Mouse (Mus musculus) limb, embryonic 14.5 days (tissue): Measurements from ENCODE around the gene Plekho2. TPM values are rescaled to one million over a fixed set of nuclear protein-coding genes. Genes with fewer than 3 reads are reported as not detected.

Source experiments
- ATAC-seq: fragments of 200-750 bp; cut with Nextera tagmentation; 2 replicates; pipeline ENCODE4 v1.8.0; 2017; ENCODE audit warnings: low read depth, moderate number of reproducible peaks, moderate TSS enrichment; ENCODE audit not compliant: low FRiP score
- DNase-seq: peaks from one replicate; pipeline ENCODE4 v3.0.0-alpha.2; 2015; ENCODE audit warnings: low spot score
- H3K27ac ChIP-seq: fragments of 300-500 bp; sonication (generic); replicated peaks from 2 replicates; pipeline ENCODE4 v1.5.1; 2014; ENCODE audit warnings: low read depth, mild to moderate bottlenecking, low read length, moderate library complexity, mixed read lengths
- H3K27me3 ChIP-seq: fragments of 300-500 bp; sonication (generic); 2 replicates; pipeline ENCODE4 v1.6.1; 2014; ENCODE audit warnings: low read length, mixed read lengths; ENCODE audit not compliant: control insufficient read depth, insufficient read depth
- H3K36me3 ChIP-seq: fragments of 300-500 bp; sonication (generic); 2 replicates; pipeline ENCODE4 v1.6.1; 2014; ENCODE audit warnings: mild to moderate bottlenecking, low read length, moderate library complexity, mixed read lengths; ENCODE audit not compliant: control insufficient read depth, insufficient read depth
- H3K4me1 ChIP-seq: fragments of 300-500 bp; sonication (generic); 2 replicates; pipeline ENCODE4 v1.6.1; 2014; ENCODE audit warnings: antibody characterized with exemption, low read length, mixed read lengths; ENCODE audit not compliant: control insufficient read depth, insufficient read depth
- H3K4me2 ChIP-seq: fragments of 300-500 bp; sonication (generic); replicated peaks from 2 replicates; pipeline ENCODE4 v1.6.1; 2014; ENCODE audit warnings: low read depth, mild to moderate bottlenecking, low read length, moderate library complexity; ENCODE audit not compliant: severe bottlenecking
- H3K4me3 ChIP-seq: fragments of 300-500 bp; sonication (generic); replicated peaks from 2 replicates; pipeline ENCODE4 v1.5.1; 2014; ENCODE audit warnings: low read length
- H3K9ac ChIP-seq: fragments of 300-500 bp; sonication (generic); 2 replicates; pipeline ENCODE4 v1.6.1; 2014; ENCODE audit warnings: mild to moderate bottlenecking, low read depth, low read length, moderate library complexity; ENCODE audit not compliant: severe bottlenecking
- H3K9me3 ChIP-seq: fragments of 300-500 bp; sonication (generic); 2 replicates; pipeline ENCODE4 v1.6.1; 2016; ENCODE audit warnings: low read length; ENCODE audit not compliant: control insufficient read depth
- POLR2A ChIP-seq: fragments of 200-500 bp; IDR thresholded peaks from 2 replicates; pipeline ENCODE4 v1.8.0; 2012; ENCODE audit warnings: inconsistent platforms, mild to moderate bottlenecking, moderate library complexity, borderline replicate concordance; ENCODE audit not compliant: insufficient read depth, insufficient read length; ENCODE audit errors: extremely low read depth
- WGBS: fragments of 180-500 bp; shearing (Covaris S2); extraction: QIAGEN DNeasy Blood & Tissue Kit; methylation state at CpG from one replicate; pipeline ENCODE4 v1.1.7; 2014; 5-methylcytosine and 5-hydroxymethylcytosine counted together
- polyA plus RNA-seq, 2 experiments: library from polyadenylated mRNA; depleted of rRNA in 1 of 2; stranded (reverse) in 1 of 2; unstranded in 1 of 2; fragments of >200 nt; fragmentation: Nextera tagmentation in 1 of 2; extraction: Ambion mirVana in 1 of 2; gene quantifications; 2 replicates each; pipeline versions ENCODE4 v1.2.1 to v1.2.3; 2012 to 2014

Plekho2 gene
- polyA plus RNA-seq, 2 experiments = 14.2 to 14.7 TPM

GRCm38 (mm10) chr9:65575393-65576196, 4.2 kb downstream of the Plekho2 start:
- H3K9ac ChIP-seq = no peak overlapping the region
- H3K4me2 ChIP-seq = no peak overlapping the region
- peaks cover 5% of the 10 kb centered on the region for H3K4me1 ChIP-seq
- H3K27ac ChIP-seq = peak overlapping the region; percentile 48; the same call in 1 of the 2 replicates
- H3K4me3 ChIP-seq = no peak overlapping the region
- DNase-seq (peak; percentile 70), ATAC-seq (no peak)
- TF ChIP-seq POLR2A = no peak
- no peaks in the 10 kb centered on the region for H3K9me3 ChIP-seq
- WGBS = 64% methylated on average over 8 of the region's 8 CpGs
- peaks cover 10% of the 10 kb centered on the region; the same call in 1 of the 2 replicates for H3K36me3 ChIP-seq
- H3K27me3 ChIP-seq = no peaks in the 10 kb centered on the region

DNA sequence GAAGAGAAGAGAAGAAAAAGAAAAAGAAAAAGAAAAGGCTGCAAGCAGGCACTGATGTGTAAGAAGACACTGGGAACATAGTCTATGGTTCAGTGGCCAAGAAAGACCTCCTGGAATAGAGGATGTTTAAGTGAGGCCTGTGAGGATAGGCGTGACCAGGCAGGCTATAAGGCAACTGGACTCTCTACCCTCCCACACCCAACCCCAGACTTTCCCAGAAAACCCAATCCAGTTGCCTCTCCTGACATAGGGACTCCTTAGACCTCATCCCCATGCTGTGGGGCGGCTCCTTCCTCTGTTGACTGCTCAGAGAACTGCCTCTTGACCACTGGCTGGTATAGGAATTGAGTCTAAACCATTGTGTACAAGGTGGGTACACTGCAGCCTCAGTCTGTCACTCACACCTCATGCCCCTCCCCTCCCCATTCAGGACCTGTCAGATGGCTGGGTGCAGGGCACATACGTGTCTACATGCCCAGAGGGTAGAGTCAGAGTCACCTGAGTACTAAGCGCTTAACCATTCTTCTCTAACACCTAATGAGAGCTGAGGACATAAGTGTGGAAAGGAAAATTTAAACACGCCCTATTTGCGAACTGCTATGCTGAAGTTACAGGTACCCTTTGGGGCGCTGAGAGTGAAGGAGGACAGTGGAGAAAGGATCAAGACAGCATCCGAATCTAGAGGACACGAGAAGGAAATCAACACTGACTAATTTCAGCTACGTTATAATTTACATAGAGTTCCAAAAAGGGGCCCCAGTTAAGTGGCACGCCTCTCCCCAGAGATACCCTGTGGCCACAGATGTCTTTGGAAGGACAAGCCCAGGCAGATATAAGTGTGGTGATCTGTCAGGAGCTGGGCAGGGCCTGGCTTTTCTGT, 5.1 kb downstream of the Plekho2 start:
- peaks cover 9% of the 10 kb centered on the region for H3K4me1 ChIP-seq
- DNase-seq = no peak

GRCm38 (mm10) chr9:65572837-65573236, 7.0 kb downstream of the Plekho2 start:
- H3K4me1 ChIP-seq = peaks cover 17% of the 10 kb centered on the region
- TF ChIP-seq POLR2A = no peak
- no peak overlapping the region for H3K27ac ChIP-seq
- H3K27me3 ChIP-seq = no peaks in the 10 kb centered on the region
- ATAC-seq = no peak
- no peak overlapping the region for H3K9ac ChIP-seq
- 45% methylated on average over 6 of the region's 6 CpGs for WGBS
- H3K4me2 ChIP-seq = no peak overlapping the region
- H3K9me3 ChIP-seq = no peaks in the 10 kb centered on the region
- H3K4me3 ChIP-seq = no peak overlapping the region
- no peak for DNase-seq
- peaks cover 12% of the 10 kb centered on the region; the same call in 1 of the 2 replicates for H3K36me3 ChIP-seq

More for the DNA sequence above, 5.1 kb downstream of the Plekho2 start:
- Histone ChIP-seq H3K27me3 (no peaks in the 10 kb centered on the region), H3K36me3 (peaks cover 10% of the 10 kb centered on the region; the same call in 1 of the 2 replicates), H3K4me3 (no peak overlapping the region), H3K27ac (0 out of 2 replicates have a peak overlapping the region, but pooled peaks have one; percentile 48), H3K9ac (no peak overlapping the region), H3K4me2 (no peak overlapping the region), H3K9me3 (no peaks in the 10 kb centered on the region)
- no peak for TF ChIP-seq POLR2A
- WGBS = 80% methylated on average over 11 of the region's 11 CpGs
- ATAC-seq = no peak

DNA sequence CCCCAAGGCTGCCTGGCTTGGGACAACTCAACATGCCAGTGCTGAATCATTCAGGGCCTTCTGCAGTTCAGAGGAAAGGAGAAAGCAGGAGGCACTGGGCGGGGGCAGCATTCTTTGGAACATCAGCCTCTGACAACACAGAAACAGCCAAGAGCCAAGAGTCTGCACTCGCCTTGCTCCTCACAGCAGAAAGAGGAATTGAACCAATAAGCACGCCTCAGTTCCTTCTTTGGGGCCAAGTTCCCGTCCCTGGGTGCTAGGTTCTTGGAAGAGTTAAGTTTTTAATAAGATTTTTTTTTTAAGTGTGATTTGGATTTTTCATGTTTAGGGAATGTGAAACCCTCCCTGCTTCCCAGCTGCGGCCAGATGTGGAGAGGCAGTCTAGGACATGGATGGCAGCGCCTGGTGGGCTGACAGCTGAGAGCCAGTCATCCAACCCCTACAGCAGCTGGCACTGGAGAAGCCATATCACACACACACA, 10.3 kb downstream of the Plekho2 start:
- no peak overlapping the region for H3K9ac ChIP-seq
- H3K36me3 ChIP-seq = peaks cover 24% of the 10 kb centered on the region
- no peaks in the 10 kb centered on the region for H3K27me3 ChIP-seq
- peaks cover 14% of the 10 kb centered on the region for H3K4me1 ChIP-seq
- WGBS = 53% methylated on average over 6 of the region's 6 CpGs
- H3K9me3 ChIP-seq = no peaks in the 10 kb centered on the region
- H3K4me3 ChIP-seq = no peak overlapping the region
- peak overlapping the region; percentile 55 for H3K27ac ChIP-seq
- H3K4me2 ChIP-seq = no peak overlapping the region
- DNase-seq = peak; percentile 79
- peak; percentile 84; the same call in 1 of the 2 replicates for ATAC-seq
- TF ChIP-seq POLR2A = no peak

DNA sequence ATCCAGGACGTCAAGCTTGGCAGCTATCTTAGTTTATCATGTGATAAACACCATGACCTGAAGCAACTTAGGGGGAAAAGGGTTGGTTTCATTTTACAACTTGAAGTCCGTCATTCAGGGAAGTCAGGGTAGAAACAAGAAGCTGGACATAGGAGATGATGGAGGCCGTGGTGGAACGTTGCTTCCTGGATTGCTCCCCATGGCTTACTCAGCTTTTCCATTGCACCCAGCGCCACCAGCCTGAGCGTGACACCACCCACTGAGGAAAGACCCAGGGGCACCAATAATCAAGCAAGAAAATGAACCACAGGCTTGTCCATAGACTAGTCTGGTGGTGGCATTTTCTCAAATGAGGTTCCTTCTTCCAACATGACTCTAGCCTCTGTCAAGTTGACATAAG, 11.1 kb downstream of the Plekho2 start:
- Histone ChIP-seq H3K9me3 (no peaks in the 10 kb centered on the region), H3K4me1 (peaks cover 12% of the 10 kb centered on the region), H3K4me2 (no peak overlapping the region), H3K4me3 (no peak overlapping the region), H3K27ac (peak overlapping the region; percentile 55), H3K9ac (no peak overlapping the region), H3K36me3 (peaks cover 25% of the 10 kb centered on the region), H3K27me3 (no peaks in the 10 kb centered on the region)
- 88% methylated on average over 6 of the region's 6 CpGs for WGBS
- no peak for DNase-seq
- ATAC-seq = no peak
- TF ChIP-seq POLR2A = no peak
